Mouse (Mus musculus) limb, embryonic 14.5 days (tissue): ENCODE measurements at regions not wholly inside any gene's neighbourhood (a gene's known extent, or its start where the extent isn't known, plus 50 kb on each side); places are given as distances from the start of the nearest gene placed in this dataset.

Source experiments
- ATAC-seq: fragments of 200-750 bp; cut with Nextera tagmentation; 2 replicates; pipeline ENCODE4 v1.8.0; 2017; ENCODE audit warnings: low read depth, moderate number of reproducible peaks, moderate TSS enrichment; ENCODE audit not compliant: low FRiP score
- DNase-seq: peaks from one replicate; pipeline ENCODE4 v3.0.0-alpha.2; 2015; ENCODE audit warnings: low spot score
- H3K27ac ChIP-seq: fragments of 300-500 bp; sonication (generic); replicated peaks from 2 replicates; pipeline ENCODE4 v1.5.1; 2014; ENCODE audit warnings: low read depth, mild to moderate bottlenecking, low read length, moderate library complexity, mixed read lengths
- H3K27me3 ChIP-seq: fragments of 300-500 bp; sonication (generic); 2 replicates; pipeline ENCODE4 v1.6.1; 2014; ENCODE audit warnings: low read length, mixed read lengths; ENCODE audit not compliant: control insufficient read depth, insufficient read depth
- H3K36me3 ChIP-seq: fragments of 300-500 bp; sonication (generic); 2 replicates; pipeline ENCODE4 v1.6.1; 2014; ENCODE audit warnings: mild to moderate bottlenecking, low read length, moderate library complexity, mixed read lengths; ENCODE audit not compliant: control insufficient read depth, insufficient read depth
- H3K4me1 ChIP-seq: fragments of 300-500 bp; sonication (generic); 2 replicates; pipeline ENCODE4 v1.6.1; 2014; ENCODE audit warnings: antibody characterized with exemption, low read length, mixed read lengths; ENCODE audit not compliant: control insufficient read depth, insufficient read depth
- H3K4me2 ChIP-seq: fragments of 300-500 bp; sonication (generic); replicated peaks from 2 replicates; pipeline ENCODE4 v1.6.1; 2014; ENCODE audit warnings: low read depth, mild to moderate bottlenecking, low read length, moderate library complexity; ENCODE audit not compliant: severe bottlenecking
- H3K4me3 ChIP-seq: fragments of 300-500 bp; sonication (generic); replicated peaks from 2 replicates; pipeline ENCODE4 v1.5.1; 2014; ENCODE audit warnings: low read length
- H3K9ac ChIP-seq: fragments of 300-500 bp; sonication (generic); 2 replicates; pipeline ENCODE4 v1.6.1; 2014; ENCODE audit warnings: mild to moderate bottlenecking, low read depth, low read length, moderate library complexity; ENCODE audit not compliant: severe bottlenecking
- H3K9me3 ChIP-seq: fragments of 300-500 bp; sonication (generic); 2 replicates; pipeline ENCODE4 v1.6.1; 2016; ENCODE audit warnings: low read length; ENCODE audit not compliant: control insufficient read depth
- POLR2A ChIP-seq: fragments of 200-500 bp; IDR thresholded peaks from 2 replicates; pipeline ENCODE4 v1.8.0; 2012; ENCODE audit warnings: inconsistent platforms, mild to moderate bottlenecking, moderate library complexity, borderline replicate concordance; ENCODE audit not compliant: insufficient read depth, insufficient read length; ENCODE audit errors: extremely low read depth
- WGBS: fragments of 180-500 bp; shearing (Covaris S2); extraction: QIAGEN DNeasy Blood & Tissue Kit; methylation state at CpG from one replicate; pipeline ENCODE4 v1.1.7; 2014; 5-methylcytosine and 5-hydroxymethylcytosine counted together

GRCm38 (mm10) chr10:37873925-37874324 is 735.2 kb upstream of the Marcks start:
- ATAC-seq (no peak), DNase-seq (no peak)
- 83% methylated on average over 2 of the region's 2 CpGs for WGBS
- no peak overlapping the region for H3K9ac ChIP-seq
- H3K4me3 ChIP-seq = no peak overlapping the region
- no peaks in the 10 kb centered on the region for H3K9me3 ChIP-seq
- no peak for TF ChIP-seq POLR2A
- no peak overlapping the region for H3K4me2 ChIP-seq
- H3K27ac ChIP-seq = no peak overlapping the region
- no peaks in the 10 kb centered on the region for H3K4me1 ChIP-seq
- H3K27me3 ChIP-seq = no peaks in the 10 kb centered on the region
- H3K36me3 ChIP-seq = no peaks in the 10 kb centered on the region

GRCm38 (mm10) chr10:37861001-37861400 is 722.3 kb upstream of the Marcks start:
- Histone ChIP-seq H3K36me3 (no peaks in the 10 kb centered on the region), H3K4me3 (no peak overlapping the region), H3K9ac (no peak overlapping the region), H3K9me3 (no peaks in the 10 kb centered on the region), H3K4me2 (no peak overlapping the region), H3K4me1 (0 out of 2 replicates have a peak, but pooled peaks cover 4% of the 10 kb centered on the region), H3K27me3 (no peaks in the 10 kb centered on the region), H3K27ac (0 out of 2 replicates have a peak overlapping the region, but pooled peaks have one; percentile 21)
- TF ChIP-seq POLR2A = no peak
- ATAC-seq (peak; percentile 88), DNase-seq (peak; percentile 64)
- WGBS = 22% methylated on average over 4 of the region's 4 CpGs

- ATAC-seq (no peak), DNase-seq (peak; percentile 4)
- WGBS = 58% methylated on average over 1 of the region's 1 CpGs
- no peak for TF ChIP-seq POLR2A
- Histone ChIP-seq H3K27ac (no peak overlapping the region), H3K27me3 (no peaks in the 10 kb centered on the region), H3K4me3 (no peak overlapping the region), H3K9ac (no peak overlapping the region), H3K4me1 (no peaks in the 10 kb centered on the region), H3K4me2 (no peak overlapping the region), H3K36me3 (no peaks in the 10 kb centered on the region), H3K9me3 (peaks cover 3% of the 10 kb centered on the region; the same call in 1 of the 2 replicates)
These were observed 710.6 kb upstream of the Marcks start for GRCm38 (mm10) chr10:37849291-37849846.

GRCm38 (mm10) chr10:37842820-37843219 is 704.1 kb upstream of the Marcks start:
- Histone ChIP-seq H3K4me3 (no peak overlapping the region), H3K9me3 (no peaks in the 10 kb centered on the region), H3K36me3 (no peaks in the 10 kb centered on the region), H3K4me1 (no peaks in the 10 kb centered on the region), H3K27ac (no peak overlapping the region), H3K9ac (no peak overlapping the region), H3K27me3 (no peaks in the 10 kb centered on the region), H3K4me2 (no peak overlapping the region)
- TF ChIP-seq POLR2A = no peak
- ATAC-seq (no peak), DNase-seq (no peak)
- 79% methylated on average over 5 of the region's 5 CpGs for WGBS

- no peak overlapping the region for H3K4me3 ChIP-seq
- no peaks in the 10 kb centered on the region for H3K4me1 ChIP-seq
- ATAC-seq (no peak), DNase-seq (no peak)
- TF ChIP-seq POLR2A = no peak
- no peak overlapping the region for H3K27ac ChIP-seq
- no peaks in the 10 kb centered on the region for H3K36me3 ChIP-seq
- H3K9me3 ChIP-seq = no peaks in the 10 kb centered on the region
- 63% methylated on average over 2 of the region's 2 CpGs for WGBS
- H3K9ac ChIP-seq = no peak overlapping the region
- no peak overlapping the region for H3K4me2 ChIP-seq
- no peaks in the 10 kb centered on the region for H3K27me3 ChIP-seq
These were observed 703.1 kb upstream of the Marcks start for GRCm38 (mm10) chr10:37841842-37842241.
